8 mouse cellular contexts compared by ENCODE assay signal in genomic region chr13:62653369-62653743, GRCm38 (mm10). TPM values are rescaled to one million over a fixed set of nuclear protein-coding genes. Genes with fewer than 3 reads are reported as not detected.
DNase-seq lines count a peak whose midpoint lies in the region; ATAC-seq and TF ChIP-seq lines count a peak whose summit lies in the region.

No protein-coding gene starts in this region.

- no peaks in the 10 kb centered on the region for H3K4me1 ChIP-seq in heart, embryonic 14.5 days (ENCODE audit: control insufficient read depth in 2 of 2, insufficient read depth in 2 of 2, low read length in 2 of 2)
- no peaks in the 10 kb centered on the region; a peak in 1 of 4 replicates for H3K4me1 ChIP-seq in MEL (ENCODE audit: control insufficient read depth in 1 of 2, insufficient read depth in 2 of 2, low read length in 2 of 2)
- H3K4me1 ChIP-seq in hindbrain, embryonic 10.5 days (replicated peaks), result no peaks in the 10 kb centered on the region

- no peak for TF ChIP-seq POLR2A in MEL (IDR thresholded peaks at IDR 0.05; ENCODE audit: control insufficient read depth in 1 of 2, insufficient read depth in 1 of 2, low read depth in 1 of 2, low read length in 2 of 2, poor library complexity in 1 of 2)

- H3K9ac ChIP-seq in heart, embryonic 14.5 days (ENCODE audit: low read length), result peak overlapping the region; percentile 71
- peak overlapping the region; percentile 67 for H3K9ac ChIP-seq in MEL (ENCODE audit: control insufficient read depth, low read depth, low read length, poor library complexity, severe bottlenecking)

- no peak for TF ChIP-seq CTCF in MEL (IDR thresholded peaks at IDR 0.05 in 2 of 3, conservative IDR thresholded peaks at IDR 0.05 in 1 of 3; ENCODE audit: control insufficient read depth in 1 of 3, insufficient read depth in 1 of 3, low read depth in 2 of 3, low read length in 3 of 3, poor library complexity in 1 of 3, severe bottlenecking in 1 of 3)

- peak overlapping the region; percentile 63 for H3K4me2 ChIP-seq in heart, embryonic 14.5 days (ENCODE audit: low read length)

- H3K4me3 ChIP-seq in heart, embryonic 14.5 days (ENCODE audit: control insufficient read depth in 1 of 2, insufficient read depth in 1 of 2, low read depth in 1 of 2, low read length in 2 of 2), result peak overlapping the region; percentile 62 to 98
- peak overlapping the region; percentile 72 to 80 for H3K4me3 ChIP-seq in MEL (ENCODE audit: control insufficient read depth in 1 of 2, insufficient read depth in 1 of 2, low read depth in 2 of 2, low read length in 2 of 2)
- H3K4me3 ChIP-seq in hindbrain, embryonic 10.5 days, result peak overlapping the region; percentile 63

- no peak for DNase-seq in heart, postnatal 10 days
- DNase-seq in MEL (ENCODE audit: low read depth, low spot score), result no peak
- DNase-seq in hindbrain, embryonic 10.5 days (ENCODE audit: low spot score), result no peak
- no peak for DNase-seq in right cerebral cortex, adult 18-20 months
- DNase-seq in layer of hippocampus, adult 8-10 months (ENCODE audit: low spot score in 2 of 2), result no peak
- DNase-seq in left cerebral cortex, postnatal 25 days (ENCODE audit: low spot score in 2 of 2), result no peak

- intact Hi-C loops in heart, postnatal 10 days (cut with DNase I), result no loop called here
- intact Hi-C loops in left cerebral cortex, postnatal 25 days (cut with DNase I), result loop anchor here (10.0 kb wide), 1 partner anchor 189 kb away; the partner anchor contains the start of gene Gm49359

- no peaks in the 10 kb centered on the region for H3K79me2 ChIP-seq in MEL (ENCODE audit: control insufficient read depth, insufficient read depth, low read length, poor library complexity)

- no peak for TF ChIP-seq RAD21 in MEL (IDR thresholded peaks at IDR 0.05; ENCODE audit: low read depth, low read length)

- no peak overlapping the region for H3K27ac ChIP-seq in heart, embryonic 14.5 days (replicated peaks in 1 of 2; ENCODE audit: control insufficient read depth in 1 of 2, insufficient read depth in 1 of 2, low read depth in 2 of 2, low read length in 2 of 2)
- H3K27ac ChIP-seq in MEL (ENCODE audit: control insufficient read depth, low read depth, low read length), result no peak overlapping the region; the same call in 1 of the 2 replicates
- 0 out of 2 replicates have a peak overlapping the region, but pooled peaks have one; percentile 73 for H3K27ac ChIP-seq in hindbrain, embryonic 10.5 days

- WGBS in heart, embryonic 14.5 days, result 19% methylated on average over 8 of the region's 8 CpGs
- 24% methylated on average over 8 of the region's 8 CpGs for WGBS in hindbrain, embryonic 10.5 days

- ATAC-seq in heart, embryonic 14.5 days (ENCODE audit: insufficient number of reproducible peaks, insufficient read depth, low FRiP score, low read depth), result no peak
- ATAC-seq in megakaryocyte progenitor cell, adult 5-6 weeks (replicated peaks; ENCODE audit: poor library complexity), result peak; percentile 84

- no peaks in the 10 kb centered on the region for H3K36me3 ChIP-seq in heart, embryonic 14.5 days (ENCODE audit: control insufficient read depth, insufficient read depth, low read length)
- H3K36me3 ChIP-seq in MEL (ENCODE audit: control insufficient read depth in 1 of 2, insufficient read depth in 2 of 2, low read length in 2 of 2), result peaks cover 0 to 3% of the 10 kb centered on the region in 2 experiments; a peak in 1 of 4 replicates
- no peaks in the 10 kb centered on the region for H3K36me3 ChIP-seq in hindbrain, embryonic 10.5 days

- no peaks in the 10 kb centered on the region for H3K27me3 ChIP-seq in heart, embryonic 14.5 days (ENCODE audit: control insufficient read depth, insufficient read depth, low read length)
- no peaks in the 10 kb centered on the region for H3K27me3 ChIP-seq in MEL (ENCODE audit: control insufficient read depth in 1 of 2, insufficient read depth in 2 of 2, low read length in 2 of 2)
- H3K27me3 ChIP-seq in hindbrain, embryonic 10.5 days (ENCODE audit: insufficient read depth, poor library complexity, severe bottlenecking), result no peaks in the 10 kb centered on the region

- no peak for TF ChIP-seq EP300 in MEL (IDR thresholded peaks at IDR 0.05; ENCODE audit: low read depth in 1 of 2, low read length in 2 of 2)

- peaks cover 3% of the 10 kb centered on the region; the same call in 1 of the 2 replicates for H3K9me3 ChIP-seq in heart, embryonic 14.5 days (ENCODE audit: control insufficient read depth, low read length)
- no peaks in the 10 kb centered on the region for H3K9me3 ChIP-seq in MEL (replicated peaks; ENCODE audit: insufficient read depth, low read length)
- peaks cover 19% of the 10 kb centered on the region for H3K9me3 ChIP-seq in hindbrain, embryonic 10.5 days

TF ChIP-seq in MEL, 35 proteins besides CTCF, POLR2A, EP300 and RAD21:
- no peak for TF ChIP-seq USF2 (IDR thresholded peaks at IDR 0.05; ENCODE audit: borderline replicate concordance in 1 of 2, insufficient read depth in 1 of 2, low read depth in 1 of 2, low read length in 2 of 2)
- TF ChIP-seq MAZ (IDR thresholded peaks at IDR 0.05; ENCODE audit: low read depth, low read length), result peak; percentile 17; the same call in 1 of the 2 replicates
- TF ChIP-seq SIN3A (IDR thresholded peaks at IDR 0.05; ENCODE audit: low read length), result no peak
- TF ChIP-seq TBP (IDR thresholded peaks at IDR 0.05; ENCODE audit: low read depth, low read length), result no peak
- no peak for TF ChIP-seq NRF1 (IDR thresholded peaks at IDR 0.05; ENCODE audit: insufficient read depth, low read depth, low read length, poor library complexity, severe bottlenecking)
- 0 out of 2 replicates have a peak, but pooled peaks have one; percentile 40 for TF ChIP-seq ELF1 (IDR thresholded peaks at IDR 0.05; ENCODE audit: low read depth, low read length)
- no peak for TF ChIP-seq ZMIZ1 (IDR thresholded peaks at IDR 0.05; ENCODE audit: low read depth, low read length)

RNA-seq across cellular contexts. Expression of gene 6720489N17Rik, which starts 29.4 kb away (rescaled TPM):
- 6.6 and 7.7 TPM in 2 replicates for polyA plus RNA-seq in heart, embryonic 14.5 days (2014; fragmentation: Nextera tagmentation; extraction: Ambion mirVana)
- total RNA-seq in heart, postnatal 10 days (2021), result 1 to 10 TPM; 1.4 to 2.4 TPM
- total RNA-seq in MEL (2012; rRNA removed), result 6.7 TPM in 2 replicates
- polyA plus RNA-seq in MEL (2012; ENCODE audit: insufficient read depth in 1 of 2, insufficient read length in 2 of 2, low read depth in 1 of 2, low replicate concordance in 2 of 2, missing spikeins in 1 of 2), result 100 to 1,000 TPM in 1 of 2 experiments, 1 to 10 TPM in 1; 6.2 to 159 TPM
- 8.9 and 14.0 TPM in 2 replicates for polyA plus RNA-seq in hindbrain, embryonic 10.5 days (2016; fragmentation: Nextera tagmentation; extraction: Ambion mirVana)
- 8.5 and 15.3 TPM in 2 replicates for total RNA-seq in megakaryocyte progenitor cell, adult 5-6 weeks (2015)
- 19.0 and 20.6 TPM in 2 replicates for total RNA-seq in megakaryocyte progenitor cell, adult 5-6 weeks (2017)
- total RNA-seq in layer of hippocampus, adult 8-10 months (2022), result 1 to 10 TPM; 4.5 to 5.8 (median 5.1) TPM
- total RNA-seq in left cerebral cortex, postnatal 25 days (2021), result 1 to 10 TPM; 2.8 to 3.0 TPM
